26 mouse cellular contexts compared by ENCODE assay signal in the genomic region with DNA sequence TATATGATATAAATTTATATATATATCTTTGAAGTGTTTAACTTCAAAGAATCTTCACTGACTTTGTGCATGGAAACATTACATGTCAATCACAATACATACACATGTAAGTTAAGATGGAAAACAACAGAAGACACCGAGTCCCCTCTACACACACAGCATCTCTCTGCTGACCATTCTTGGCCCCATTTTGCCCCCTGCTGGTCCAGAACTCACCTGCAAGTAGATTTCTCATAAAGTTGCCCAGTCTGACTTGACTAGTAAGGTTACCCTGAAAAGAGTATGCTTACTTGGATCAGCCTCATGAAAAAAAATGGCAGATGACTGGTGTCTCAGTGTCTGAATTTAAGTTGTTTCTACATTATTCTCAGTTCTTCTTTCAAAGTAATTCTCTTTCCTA.
A peak's percentile ranks its signal among the peaks of the same experiment; 100 is the strongest.
DNase-seq lines count a peak whose midpoint lies in the region; ATAC-seq and TF ChIP-seq lines count a peak whose summit lies in the region.
"Had no signal": no experiment of that assay in that cellular context is flagged by ENCODE, and none has a peak within 500 bp of the region (broad histone marks: within the 10 kb centered on the region; RNA-seq: fewer than 3 reads in every experiment).

No protein-coding gene starts in this region.

- H3K36me3 ChIP-seq in spleen, adult 2 months (ENCODE audit: control insufficient read depth, insufficient read depth, low read length) = no peaks in the 10 kb centered on the region
- H3K36me3 ChIP-seq: embryonic facial prominence, embryonic 15.5 days; forebrain, embryonic 10.5 days; G1E; hindbrain, embryonic 15.5 days; kidney, embryonic 15.5 days; liver, embryonic 12.5 days; lung, embryonic 15.5 days; midbrain, embryonic 13.5 days had no signal

- no peaks in the 10 kb centered on the region; the same call in 1 of the 2 replicates for H3K4me1 ChIP-seq in spleen, adult 2 months (ENCODE audit: control insufficient read depth, insufficient read depth, insufficient read length)
- H3K4me1 ChIP-seq: embryonic facial prominence, embryonic 15.5 days; forebrain, embryonic 10.5 days; hindbrain, embryonic 15.5 days; kidney, embryonic 15.5 days; liver, embryonic 12.5 days; lung, embryonic 15.5 days; midbrain, embryonic 13.5 days had no signal

- DNase-seq in spleen, adult 2 months (ENCODE audit: low read depth in 1 of 2, low spot score in 2 of 2) = peak in 1 of 2 experiments; percentile 3
- DNase-seq in spleen, adult 18-20 months = no peak
- DNase-seq in R1 (ENCODE audit: low read depth, low spot score) = peak; percentile 16
- peak; percentile 10 to 13 for DNase-seq in thymus, postnatal 36 days
- no peak for DNase-seq in lung, postnatal 4 days
- no peak for DNase-seq in cerebellum, adult 9-11 months
- no peak for DNase-seq in natural killer cell, adult 2 months (ENCODE audit: low spot score in 2 of 2)
- DNase-seq: adrenal gland, adult 8-10 months; cerebellum, postnatal 10 days; gastrocnemius, postnatal 14 days; heart, adult 2 months; heart, postnatal 36 days; kidney, postnatal 4 days; layer of hippocampus, adult 9-11 months; right cerebral cortex, postnatal 25 days had no signal

- H3K27ac ChIP-seq in spleen, adult 2 months (ENCODE audit: insufficient read depth, low read length) = no peak overlapping the region
- H3K27ac ChIP-seq: embryonic facial prominence, embryonic 15.5 days; forebrain, embryonic 10.5 days; heart, adult 2 months; hindbrain, embryonic 15.5 days; kidney, embryonic 15.5 days; liver, embryonic 12.5 days; lung, embryonic 15.5 days; macrophage; midbrain, embryonic 13.5 days had no signal

- no peak overlapping the region for H3K4me3 ChIP-seq in spleen, adult 2 months (ENCODE audit: extremely low read depth, insufficient read depth, insufficient read length)
- H3K4me3 ChIP-seq: embryonic facial prominence, embryonic 15.5 days; forebrain, embryonic 10.5 days; heart, adult 2 months; hindbrain, embryonic 15.5 days; kidney, embryonic 15.5 days; liver, embryonic 12.5 days; lung, embryonic 15.5 days; midbrain, embryonic 13.5 days had no signal

- ATAC-seq in megakaryocyte progenitor cell, adult 5-6 weeks (replicated peaks; ENCODE audit: poor library complexity) = peak; percentile 50
- ATAC-seq: intestine, postnatal 0 days; liver, embryonic 12.5 days; midbrain, embryonic 13.5 days had no signal

- 39% methylated on average over 1 of the region's 1 CpGs for WGBS in spleen, adult 2 months

- no peak for TF ChIP-seq POLR2A in spleen, adult 2 months (IDR thresholded peaks at IDR 0.05; ENCODE audit: low read depth, low read length)

- peak; percentile 6; the same call in 1 of the 2 replicates for TF ChIP-seq CTCF in spleen, adult 2 months (IDR thresholded peaks at IDR 0.05; ENCODE audit: extremely low read depth, insufficient read depth, insufficient read length, insufficient replicate concordance)

- no peaks in the 10 kb centered on the region for H3K27me3 ChIP-seq in spleen, adult 2 months (ENCODE audit: control insufficient read depth, insufficient read depth, low read length)
- H3K27me3 ChIP-seq: embryonic facial prominence, embryonic 15.5 days; hindbrain, embryonic 15.5 days; kidney, embryonic 15.5 days; liver, embryonic 12.5 days; lung, embryonic 15.5 days; midbrain, embryonic 13.5 days had no signal

Comparison
In these comparisons a context has a peak if more than half of its experiments do, and no peak if none do; other contexts are left out.
1. DNase-seq: peak in R1 (single experiment) and thymus, postnatal 36 days (2 of 2); none in spleen, adult 18-20 months (0 of 2), lung, postnatal 4 days (0 of 2), cerebellum, adult 9-11 months (single experiment) and natural killer cell, adult 2 months (0 of 2).